Mouse (Mus musculus) heart, adult 2 months (tissue): Measurements from ENCODE around the gene Eif2b4.

Experiments
- CTCF ChIP-seq: fragments of 200-600 bp; IDR thresholded peaks from 2 replicates; pipeline ENCODE4 v1.8.1; 2022; ENCODE audit warnings: antibody characterized with exemption, mild to moderate bottlenecking, moderate library complexity
- POLR2A ChIP-seq: fragments of 200-500 bp; IDR thresholded peaks from 2 replicates; pipeline ENCODE4 v1.6.1; 2011; ENCODE audit warnings: mild to moderate bottlenecking, low read depth, low read length, control low read depth; ENCODE audit not compliant: insufficient read depth

DNA sequence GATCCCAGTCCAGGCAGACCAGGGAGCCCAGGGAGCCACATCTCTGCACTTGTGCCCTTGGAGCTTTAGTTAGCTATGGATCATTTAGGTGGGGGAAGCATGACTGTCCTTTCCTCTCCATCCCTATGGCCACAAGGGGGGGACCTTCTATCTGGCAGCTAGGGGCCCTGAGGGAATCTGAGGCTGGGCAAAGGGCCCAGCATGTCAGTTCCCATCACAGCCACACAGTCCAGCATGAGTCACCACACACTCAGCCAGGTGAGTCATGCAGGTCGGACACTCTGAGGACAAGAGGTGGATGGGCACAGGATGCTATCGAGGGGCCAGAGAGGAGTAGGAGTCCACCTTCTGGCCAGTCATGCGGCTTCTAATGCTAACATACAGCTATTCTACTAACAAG is 41.5 kb downstream of the Eif2b4 start:
- no peak for TF ChIP-seq POLR2A
- TF ChIP-seq CTCF: peak; percentile 57
